Mouse (Mus musculus): ENCODE measurements around the gene Lztfl1. TPM values are rescaled to one million over a fixed set of nuclear protein-coding genes. Genes with fewer than 3 reads are reported as not detected.
"Not testable (repeated sequence)": the region's sequence is repeated elsewhere in the genome, so short reads cannot be mapped to it uniquely, and the experiment has no call there.

Lztfl1 gene
- polyA plus RNA-seq, 1 experiment from 2014 or later = 37.6 TPM

DNA sequence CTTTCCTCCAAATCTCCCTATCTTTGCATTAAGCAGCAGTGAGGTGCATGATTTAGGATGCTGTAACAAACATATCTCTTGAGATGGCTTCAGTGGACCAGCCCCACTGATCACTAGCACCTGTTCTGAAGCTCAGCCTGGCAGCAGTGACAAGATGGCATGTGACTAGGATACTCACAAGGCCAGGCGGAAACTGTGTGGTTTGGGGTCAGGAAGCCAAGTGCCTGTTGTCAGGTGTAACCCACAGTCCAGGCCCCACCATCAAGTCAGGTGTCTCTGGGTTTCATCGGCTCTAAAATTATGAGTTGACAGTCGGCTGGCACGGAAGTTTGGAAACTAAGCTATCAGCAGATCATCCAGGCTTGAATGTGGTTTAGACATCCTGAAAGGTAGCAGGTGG is 36.8 kb upstream of the Lztfl1 start:
- H3K9me3 ChIP-seq (replicated peaks; ENCODE audit: control insufficient read depth, low read length) = no peaks in the 10 kb centered on the region
- no peaks in the 10 kb centered on the region for H3K27me3 ChIP-seq (ENCODE audit: control insufficient read depth, insufficient read depth, low read length)
- no peak overlapping the region for H3K4me3 ChIP-seq (ENCODE audit: low read depth, low read length)
- no peak overlapping the region for H3K9ac ChIP-seq (ENCODE audit: low read depth, low read length)
- H3K4me1 ChIP-seq (ENCODE audit: control insufficient read depth, insufficient read depth, low read length) = no peaks in the 10 kb centered on the region
- H3K4me2 ChIP-seq = no peak overlapping the region
- H3K36me3 ChIP-seq (ENCODE audit: control insufficient read depth, insufficient read depth, low read length) = no peaks in the 10 kb centered on the region
- H3K27ac ChIP-seq (ENCODE audit: low read depth, low read length) = no peak overlapping the region
- WGBS (ENCODE audit: insufficient replicate concordance) = 82% methylated on average over 4 of the region's 4 CpGs
- no peak for ATAC-seq (replicated peaks; ENCODE audit: insufficient number of reproducible peaks, low FRiP score, low TSS enrichment)

DNA sequence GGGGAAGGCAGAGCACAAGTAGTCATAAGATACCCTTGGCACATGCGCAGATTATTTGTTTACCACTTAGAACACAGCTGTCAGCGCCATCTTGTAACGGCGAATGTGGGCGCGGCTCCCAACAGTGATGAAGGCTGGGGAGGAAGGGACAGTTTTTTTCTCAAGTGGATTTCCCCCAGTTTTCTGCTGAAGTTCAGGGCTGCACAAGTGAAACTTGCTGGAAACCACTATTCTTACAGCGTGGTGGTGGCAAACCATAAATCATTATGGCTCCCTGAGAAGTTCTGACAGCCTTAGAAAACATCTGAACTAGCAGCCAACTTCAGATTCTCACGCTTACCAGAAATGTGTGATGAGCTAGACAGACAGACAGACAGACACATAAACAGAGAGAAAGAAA is 32.2 kb upstream of the Lztfl1 start:
- H3K27me3 ChIP-seq (ENCODE audit: control insufficient read depth, insufficient read depth, low read length); H3K9ac ChIP-seq (ENCODE audit: low read depth, low read length); H3K27ac ChIP-seq (ENCODE audit: low read depth, low read length); H3K4me1 ChIP-seq (ENCODE audit: control insufficient read depth, insufficient read depth, low read length); H3K4me3 ChIP-seq (ENCODE audit: low read depth, low read length); ATAC-seq (replicated peaks; ENCODE audit: insufficient number of reproducible peaks, low FRiP score, low TSS enrichment); H3K9me3 ChIP-seq (replicated peaks; ENCODE audit: control insufficient read depth, low read length); H3K4me2 ChIP-seq; H3K36me3 ChIP-seq (ENCODE audit: control insufficient read depth, insufficient read depth, low read length): not testable (repeated sequence)
- WGBS (ENCODE audit: insufficient replicate concordance) = 86% methylated on average over 7 of the region's 8 CpGs

DNA sequence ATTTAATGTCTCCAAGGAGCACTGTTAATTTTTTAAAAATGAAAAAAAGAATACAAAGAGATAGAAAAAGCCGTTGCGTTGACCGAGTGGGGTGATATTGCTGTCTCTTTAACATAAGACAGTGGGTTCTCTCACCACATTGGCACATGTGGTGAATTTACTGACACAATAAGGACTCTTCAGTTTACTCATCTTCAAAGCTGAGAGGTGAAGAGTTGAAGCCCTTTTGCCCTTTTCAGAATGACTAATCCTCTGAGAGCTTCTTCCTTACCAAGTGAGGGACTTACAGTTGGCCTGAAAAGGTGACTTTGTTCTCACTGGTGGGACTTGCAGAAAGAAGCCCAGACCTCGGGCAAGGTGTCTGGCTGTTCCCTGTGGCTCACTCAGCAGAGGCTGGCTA is 23.3 kb upstream of the Lztfl1 start:
- ATAC-seq (replicated peaks; ENCODE audit: insufficient number of reproducible peaks, low FRiP score, low TSS enrichment) = no peak
- Histone ChIP-seq H3K4me3 (ENCODE audit: low read depth, low read length) (no peak overlapping the region), H3K9ac (ENCODE audit: low read depth, low read length) (no peak overlapping the region), H3K27me3 (ENCODE audit: control insufficient read depth, insufficient read depth, low read length) (no peaks in the 10 kb centered on the region), H3K4me2 (no peak overlapping the region), H3K27ac (ENCODE audit: low read depth, low read length) (no peak overlapping the region), H3K4me1 (ENCODE audit: control insufficient read depth, insufficient read depth, low read length) (no peaks in the 10 kb centered on the region), H3K9me3 (replicated peaks; ENCODE audit: control insufficient read depth, low read length) (no peaks in the 10 kb centered on the region), H3K36me3 (ENCODE audit: control insufficient read depth, insufficient read depth, low read length) (no peaks in the 10 kb centered on the region)
- WGBS (ENCODE audit: insufficient replicate concordance) = 83% methylated on average over 4 of the region's 4 CpGs

DNA sequence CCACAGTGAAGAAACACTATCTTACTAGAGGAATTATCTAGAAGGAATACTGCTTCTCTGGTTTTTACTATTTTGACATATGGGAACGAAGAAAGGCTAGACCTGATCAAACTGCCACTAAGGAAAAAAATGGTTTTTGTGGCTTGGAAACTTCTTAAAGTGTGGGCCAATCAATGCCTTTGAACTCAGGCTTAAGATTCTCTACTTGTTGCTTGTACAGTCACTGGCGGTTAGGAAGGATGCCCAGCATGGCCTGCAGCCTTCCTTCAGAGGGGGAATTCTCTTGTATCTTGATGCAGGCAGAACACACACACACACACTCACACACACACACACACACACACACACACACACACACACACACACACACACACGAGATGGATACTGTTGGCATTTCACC is 16.6 kb upstream of the Lztfl1 start:
- Histone ChIP-seq H3K36me3 (ENCODE audit: control insufficient read depth, insufficient read depth, low read length) (no peaks in the 10 kb centered on the region), H3K4me1 (ENCODE audit: control insufficient read depth, insufficient read depth, low read length) (no peaks in the 10 kb centered on the region), H3K4me3 (ENCODE audit: low read depth, low read length) (no peak overlapping the region), H3K9ac (ENCODE audit: low read depth, low read length) (no peak overlapping the region), H3K27ac (ENCODE audit: low read depth, low read length) (no peak overlapping the region), H3K4me2 (no peak overlapping the region), H3K27me3 (ENCODE audit: control insufficient read depth, insufficient read depth, low read length) (no peaks in the 10 kb centered on the region), H3K9me3 (replicated peaks; ENCODE audit: control insufficient read depth, low read length) (no peaks in the 10 kb centered on the region)
- no peak for ATAC-seq (replicated peaks; ENCODE audit: insufficient number of reproducible peaks, low FRiP score, low TSS enrichment)
- WGBS (ENCODE audit: insufficient replicate concordance) = 78% methylated on average over 3 of the region's 3 CpGs

DNA sequence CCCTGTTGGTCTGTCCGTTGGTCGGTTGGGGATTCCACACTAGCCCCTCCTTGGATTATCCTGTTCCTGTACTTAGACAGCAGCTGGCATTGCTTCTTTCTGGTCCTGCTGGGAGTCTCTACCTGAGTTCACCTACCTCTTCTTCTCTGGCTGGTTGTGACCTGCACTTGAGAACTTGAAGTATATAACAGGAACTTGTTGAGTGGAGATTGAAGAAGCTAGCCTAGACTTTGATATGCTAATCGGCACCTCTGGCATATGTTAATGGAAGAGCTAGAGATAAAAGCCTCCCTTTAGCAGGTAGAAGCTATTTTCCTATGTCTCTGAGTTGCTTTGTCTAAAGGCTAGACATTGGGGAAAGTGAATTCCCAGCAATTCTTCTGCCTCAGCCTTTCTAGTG is 13.8 kb upstream of the Lztfl1 start:
- 68% methylated on average over 3 of the region's 3 CpGs for WGBS (ENCODE audit: insufficient replicate concordance)
- no peaks in the 10 kb centered on the region for H3K4me1 ChIP-seq (ENCODE audit: control insufficient read depth, insufficient read depth, low read length)
- no peak for ATAC-seq (replicated peaks; ENCODE audit: insufficient number of reproducible peaks, low FRiP score, low TSS enrichment)
- no peak overlapping the region for H3K27ac ChIP-seq (ENCODE audit: low read depth, low read length)
- no peak overlapping the region for H3K4me3 ChIP-seq (ENCODE audit: low read depth, low read length)
- no peaks in the 10 kb centered on the region for H3K9me3 ChIP-seq (replicated peaks; ENCODE audit: control insufficient read depth, low read length)
- no peak overlapping the region for H3K4me2 ChIP-seq
- H3K27me3 ChIP-seq (ENCODE audit: control insufficient read depth, insufficient read depth, low read length) = no peaks in the 10 kb centered on the region
- no peak overlapping the region for H3K9ac ChIP-seq (ENCODE audit: low read depth, low read length)
- no peaks in the 10 kb centered on the region for H3K36me3 ChIP-seq (ENCODE audit: control insufficient read depth, insufficient read depth, low read length)

DNA sequence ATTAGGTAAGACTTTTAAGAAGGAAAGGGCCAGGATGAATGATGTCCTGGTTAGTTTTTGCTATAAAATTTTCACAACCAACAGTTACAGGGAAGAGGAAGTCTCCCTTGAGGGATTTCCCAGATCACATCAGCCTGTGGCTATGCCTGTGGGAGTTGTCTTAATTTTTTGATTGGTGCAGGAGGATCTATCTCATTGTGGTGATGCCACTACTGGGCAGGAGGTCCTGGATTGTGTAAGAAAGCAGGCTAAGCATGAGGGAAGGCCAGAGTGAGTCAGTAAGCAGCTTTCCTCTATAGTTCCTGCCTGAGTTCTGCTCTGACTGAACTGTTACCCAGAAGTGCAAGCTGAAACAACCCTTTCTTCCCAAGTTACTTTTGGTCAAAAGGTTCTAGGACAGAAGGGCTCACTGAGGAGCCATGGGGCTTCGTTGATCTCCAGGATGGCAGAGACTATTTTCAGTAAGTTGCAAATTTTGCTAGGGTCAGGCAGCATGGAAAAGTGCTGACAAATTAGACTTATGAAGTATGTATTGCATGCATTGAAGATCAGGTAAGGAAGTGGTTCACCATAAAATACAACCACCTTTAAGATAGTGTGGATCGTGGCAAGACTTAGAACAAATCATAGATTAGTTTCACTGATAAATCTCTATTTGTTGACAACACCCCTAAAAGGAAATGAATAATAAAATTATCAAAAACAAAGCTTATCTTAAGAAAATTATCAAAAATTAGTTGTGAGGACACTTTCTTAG is 5.4 kb upstream of the Lztfl1 start:
- no peaks in the 10 kb centered on the region for H3K4me1 ChIP-seq (ENCODE audit: control insufficient read depth, insufficient read depth, low read length)
- no peak overlapping the region for H3K27ac ChIP-seq (ENCODE audit: low read depth, low read length)
- H3K36me3 ChIP-seq (ENCODE audit: control insufficient read depth, insufficient read depth, low read length) = no peaks in the 10 kb centered on the region
- H3K4me2 ChIP-seq = no peak overlapping the region
- no peak overlapping the region for H3K9ac ChIP-seq (ENCODE audit: low read depth, low read length)
- no peak overlapping the region for H3K4me3 ChIP-seq (ENCODE audit: low read depth, low read length)
- ATAC-seq (replicated peaks; ENCODE audit: insufficient number of reproducible peaks, low FRiP score, low TSS enrichment) = no peak
- WGBS (ENCODE audit: insufficient replicate concordance) = 64% methylated on average over 2 of the region's 2 CpGs
- no peaks in the 10 kb centered on the region for H3K27me3 ChIP-seq (ENCODE audit: control insufficient read depth, insufficient read depth, low read length)
- H3K9me3 ChIP-seq (replicated peaks; ENCODE audit: control insufficient read depth, low read length) = no peaks in the 10 kb centered on the region

DNA sequence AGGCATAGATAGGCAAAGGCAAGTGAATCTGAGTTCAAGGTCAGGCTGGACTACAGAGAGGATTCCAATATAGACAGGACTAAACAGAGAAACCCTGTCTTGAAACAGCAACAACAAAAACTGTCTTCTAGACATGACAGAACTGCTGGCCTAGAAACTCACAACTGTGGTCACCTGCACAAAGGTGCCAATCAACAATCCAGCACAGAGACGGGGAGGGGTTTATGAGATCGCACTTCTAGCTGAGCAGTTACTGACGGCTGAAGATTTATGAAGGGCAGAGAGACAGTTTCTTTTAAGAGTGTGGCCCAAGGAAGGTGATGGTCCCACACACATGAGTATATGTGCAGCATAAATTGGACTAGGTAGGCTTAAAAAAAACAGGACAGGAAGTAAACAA is 1.2 kb downstream of the Lztfl1 start:
- Histone ChIP-seq H3K36me3 (ENCODE audit: control insufficient read depth, insufficient read depth, low read length) (no peaks in the 10 kb centered on the region), H3K27me3 (ENCODE audit: control insufficient read depth, insufficient read depth, low read length) (no peaks in the 10 kb centered on the region), H3K9ac (ENCODE audit: low read depth, low read length) (no peak overlapping the region), H3K27ac (ENCODE audit: low read depth, low read length) (no peak overlapping the region), H3K4me1 (ENCODE audit: control insufficient read depth, insufficient read depth, low read length) (peaks cover 5% of the 10 kb centered on the region), H3K4me2 (peak overlapping the region; percentile 67), H3K9me3 (replicated peaks; ENCODE audit: control insufficient read depth, low read length) (no peaks in the 10 kb centered on the region), H3K4me3 (ENCODE audit: low read depth, low read length) (no peak overlapping the region)
- ATAC-seq (replicated peaks; ENCODE audit: insufficient number of reproducible peaks, low FRiP score, low TSS enrichment) = no peak
- WGBS (ENCODE audit: insufficient replicate concordance) = 62% methylated on average over 3 of the region's 3 CpGs

DNA sequence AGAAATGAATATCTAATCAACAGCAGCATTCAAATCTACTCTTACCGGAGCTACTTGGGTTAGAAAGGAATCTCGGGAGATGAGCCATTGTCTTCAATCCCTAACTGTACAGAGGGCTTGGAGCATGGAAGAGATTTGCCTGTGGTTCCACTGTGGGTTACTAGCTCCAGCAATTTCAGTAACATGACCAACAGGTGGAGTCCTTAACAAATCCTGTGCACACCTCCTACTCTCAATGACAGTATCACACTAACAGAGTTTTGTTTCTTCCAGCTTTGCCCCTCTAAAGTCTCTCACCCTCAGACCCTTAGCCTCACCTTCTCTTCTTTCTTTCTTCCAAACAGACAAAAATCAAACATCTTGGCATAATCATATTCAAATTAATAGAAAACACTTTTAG is 4.4 kb downstream of the Lztfl1 start:
- ATAC-seq (replicated peaks; ENCODE audit: insufficient number of reproducible peaks, low FRiP score, low TSS enrichment) = no peak
- no peaks in the 10 kb centered on the region for H3K27me3 ChIP-seq (ENCODE audit: control insufficient read depth, insufficient read depth, low read length)
- no peak overlapping the region for H3K4me2 ChIP-seq
- H3K36me3 ChIP-seq (ENCODE audit: control insufficient read depth, insufficient read depth, low read length) = 0 out of 2 replicates have a peak, but pooled peaks cover 3% of the 10 kb centered on the region
- no peak overlapping the region for H3K27ac ChIP-seq (ENCODE audit: low read depth, low read length)
- no peak overlapping the region for H3K9ac ChIP-seq (ENCODE audit: low read depth, low read length)
- H3K9me3 ChIP-seq (replicated peaks; ENCODE audit: control insufficient read depth, low read length) = no peaks in the 10 kb centered on the region
- WGBS (ENCODE audit: insufficient replicate concordance) = 79% methylated on average over 2 of the region's 2 CpGs
- H3K4me3 ChIP-seq (ENCODE audit: low read depth, low read length) = no peak overlapping the region
- H3K4me1 ChIP-seq (ENCODE audit: control insufficient read depth, insufficient read depth, low read length) = peaks cover 5% of the 10 kb centered on the region

DNA sequence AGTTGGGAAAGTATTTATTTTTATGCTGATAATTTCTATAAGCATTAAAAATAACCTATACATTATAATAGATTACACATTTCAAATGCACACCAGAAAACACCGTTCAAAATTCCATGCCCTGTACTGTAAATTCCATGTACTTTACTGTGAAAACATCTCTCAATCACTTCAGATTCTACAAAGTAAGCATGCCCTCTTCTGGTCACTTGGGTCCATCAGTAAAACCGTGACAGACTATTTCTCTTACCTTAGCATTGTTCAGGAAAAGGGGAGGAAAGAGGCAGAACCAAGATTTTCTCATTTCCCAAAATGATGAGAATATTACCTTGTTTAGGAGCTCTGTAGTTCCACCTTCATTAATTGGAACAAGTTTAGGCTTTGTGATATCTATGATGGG is 8.3 kb downstream of the Lztfl1 start:
- no peak overlapping the region for H3K27ac ChIP-seq (ENCODE audit: low read depth, low read length)
- 52% methylated on average over 2 of the region's 2 CpGs for WGBS (ENCODE audit: insufficient replicate concordance)
- no peaks in the 10 kb centered on the region for H3K9me3 ChIP-seq (replicated peaks; ENCODE audit: control insufficient read depth, low read length)
- no peaks in the 10 kb centered on the region for H3K4me1 ChIP-seq (ENCODE audit: control insufficient read depth, insufficient read depth, low read length)
- no peaks in the 10 kb centered on the region for H3K27me3 ChIP-seq (ENCODE audit: control insufficient read depth, insufficient read depth, low read length)
- no peak for ATAC-seq (replicated peaks; ENCODE audit: insufficient number of reproducible peaks, low FRiP score, low TSS enrichment)
- 0 out of 2 replicates have a peak, but pooled peaks cover 3% of the 10 kb centered on the region for H3K36me3 ChIP-seq (ENCODE audit: control insufficient read depth, insufficient read depth, low read length)
- no peak overlapping the region for H3K9ac ChIP-seq (ENCODE audit: low read depth, low read length)
- no peak overlapping the region for H3K4me2 ChIP-seq
- no peak overlapping the region for H3K4me3 ChIP-seq (ENCODE audit: low read depth, low read length)

Data from heart, embryonic 11.5 days (tissue).